Mouse (Mus musculus) kidney, embryonic 16.5 days (tissue): ENCODE measurements around the gene Mfap1b. TPM values are rescaled to one million over a fixed set of nuclear protein-coding genes. Genes with fewer than 3 reads are reported as not detected.
"Not testable (repeated sequence)": the region's sequence is repeated elsewhere in the genome, so short reads cannot be mapped to it uniquely, and the experiment has no call there.

Source experiments
- ATAC-seq: fragments of 200-750 bp; cut with Nextera tagmentation; 2 replicates; pipeline ENCODE4 v1.8.0; 2017; ENCODE audit warnings: moderate TSS enrichment; ENCODE audit not compliant: low FRiP score, low TSS enrichment
- H3K27ac ChIP-seq: fragments of 300-500 bp; sonication (generic); 2 replicates; pipeline ENCODE4 v1.5.1; 2014; ENCODE audit warnings: low read length
- H3K27me3 ChIP-seq: fragments of 300-500 bp; sonication (generic); 2 replicates; pipeline ENCODE4 v1.6.1; 2014; ENCODE audit warnings: low read length, control low read depth, mixed read lengths; ENCODE audit not compliant: insufficient read depth
- H3K36me3 ChIP-seq: fragments of 300-500 bp; sonication (generic); 2 replicates; pipeline ENCODE4 v1.6.1; 2014; ENCODE audit warnings: low read length, control low read depth, mixed read lengths; ENCODE audit not compliant: insufficient read depth
- H3K4me1 ChIP-seq: fragments of 300-500 bp; sonication (generic); 2 replicates; pipeline ENCODE4 v1.6.1; 2014; ENCODE audit warnings: low read length, control low read depth, mixed read lengths; ENCODE audit not compliant: insufficient read depth
- H3K4me2 ChIP-seq: fragments of 300-500 bp; sonication (generic); replicated peaks from 2 replicates; pipeline ENCODE4 v1.6.1; 2014; ENCODE audit warnings: low read depth, low read length
- H3K4me3 ChIP-seq: fragments of 300-500 bp; sonication (generic); 2 replicates; pipeline ENCODE4 v1.5.1; 2014; ENCODE audit warnings: mild to moderate bottlenecking, low read length
- H3K9ac ChIP-seq: fragments of 300-500 bp; sonication (generic); replicated peaks from 2 replicates; pipeline ENCODE4 v1.6.1; 2014; ENCODE audit warnings: low read length
- H3K9me3 ChIP-seq: fragments of 300-500 bp; sonication (generic); 2 replicates; pipeline ENCODE4 v1.6.1; 2016; ENCODE audit warnings: low read length, control low read depth
- WGBS: fragments of 180-500 bp; shearing (Covaris S2); extraction: QIAGEN DNeasy Blood & Tissue Kit; methylation state at CpG from one replicate; pipeline ENCODE4 v1.1.7; 2014; 5-methylcytosine and 5-hydroxymethylcytosine counted together
- polyA plus RNA-seq: library from polyadenylated mRNA; unstranded; fragments of >200 nt; fragmentation: Nextera tagmentation; extraction: Ambion mirVana; gene quantifications from 2 replicates; pipeline ENCODE4 v1.2.1, GENCODE M21; 2015

Mfap1b gene
- 56.7 and 57.2 TPM in 2 replicates for polyA plus RNA-seq

- not testable (repeated sequence) for H3K27me3 ChIP-seq
- H3K9ac ChIP-seq, result peak within 1 kb of the TSS; percentile 73
- WGBS, result 5% methylated on average over 39 of the region's 41 CpGs
Observed at GRCm38 (mm10) chr2:121473301-121474179, at the start of gene Mfap1b. Gene Mfap1b, minus strand, starts transcription at chr2:121474067.

DNA sequence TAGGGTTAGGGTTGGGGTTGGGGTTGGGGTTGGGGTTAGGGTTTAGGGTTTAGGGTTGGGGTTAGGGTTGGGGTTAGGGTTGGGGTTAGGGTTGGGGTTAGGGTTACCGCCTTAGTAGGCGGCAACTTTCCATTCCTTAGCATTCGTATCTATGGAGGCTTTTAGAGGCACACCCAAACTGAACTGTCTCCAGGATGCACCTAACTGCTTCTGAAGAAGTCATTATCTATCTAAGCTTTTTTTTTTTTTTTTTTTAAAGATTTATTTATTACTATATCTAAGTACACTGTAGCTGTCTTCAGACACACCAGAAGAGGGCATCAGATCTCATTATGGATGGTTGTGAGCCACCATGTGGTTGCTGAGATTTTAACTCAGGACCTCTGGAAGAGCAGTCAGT, 49.0 kb upstream of the Mfap1b start:
- H3K4me1 ChIP-seq, ATAC-seq, H3K4me3 ChIP-seq, H3K4me2 ChIP-seq, H3K9ac ChIP-seq, H3K27me3 ChIP-seq, H3K9me3 ChIP-seq, H3K27ac ChIP-seq: not testable (repeated sequence)
- peaks cover 20% of the 10 kb centered on the region for H3K36me3 ChIP-seq
- WGBS, result 97% methylated on average over 3 of the region's 3 CpGs

More at GRCm38 (mm10) chr2:121473301-121474179, at the start of gene Mfap1b:
- Histone ChIP-seq H3K27ac (peak within 1 kb of the TSS; percentile 67; the same call in 1 of the 2 replicates), H3K4me2 (peak within 1 kb of the TSS; percentile 68), H3K4me3 (peak within 1 kb of the TSS; percentile 71)
- H3K4me1 ChIP-seq, H3K36me3 ChIP-seq, H3K9me3 ChIP-seq: not testable (repeated sequence)
- ATAC-seq, result peak; percentile 94

DNA sequence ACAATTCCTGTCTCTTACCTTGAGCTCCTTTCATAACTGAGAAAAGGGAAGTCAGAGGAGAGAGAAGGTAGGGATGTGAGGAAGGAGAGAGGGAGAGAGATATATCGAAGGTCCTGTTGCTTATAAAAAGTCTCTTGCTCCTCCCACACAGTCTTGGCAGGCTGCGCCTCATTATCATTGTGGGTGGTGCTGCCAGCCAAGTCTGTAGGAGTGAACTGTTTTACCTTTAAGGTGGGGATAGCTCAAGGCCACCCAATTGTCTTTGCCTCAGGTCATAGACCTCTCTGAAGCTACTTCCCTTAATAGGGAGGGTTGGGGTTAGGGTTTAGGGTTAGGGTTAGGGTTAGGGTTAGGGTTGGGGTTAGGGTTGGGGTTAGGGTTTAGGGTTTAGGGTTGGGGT, 48.1 kb upstream of the Mfap1b start:
- H3K4me3 ChIP-seq, result no peak overlapping the region
- WGBS, result 90% methylated on average over 2 of the region's 2 CpGs
- H3K27me3 ChIP-seq, result no peaks in the 10 kb centered on the region
- peaks cover 23% of the 10 kb centered on the region for H3K36me3 ChIP-seq
- no peak overlapping the region for H3K27ac ChIP-seq
- no peak overlapping the region for H3K4me2 ChIP-seq
- H3K4me1 ChIP-seq, result no peaks in the 10 kb centered on the region
- ATAC-seq, result no peak
- no peaks in the 10 kb centered on the region for H3K9me3 ChIP-seq
- H3K9ac ChIP-seq, result no peak overlapping the region

GRCm38 (mm10) chr2:121518711-121519110, 44.8 kb upstream of the Mfap1b start:
- WGBS, result 93% methylated on average over 4 of the region's 4 CpGs
- H3K4me2 ChIP-seq, H3K4me1 ChIP-seq, H3K4me3 ChIP-seq, H3K27ac ChIP-seq, H3K9me3 ChIP-seq, H3K9ac ChIP-seq, H3K27me3 ChIP-seq, ATAC-seq: not testable (repeated sequence)
- H3K36me3 ChIP-seq, result peaks cover 16% of the 10 kb centered on the region

- ATAC-seq, result no peak
- H3K4me2 ChIP-seq, result no peak overlapping the region
- peaks cover 16% of the 10 kb centered on the region for H3K36me3 ChIP-seq
- 93% methylated on average over 5 of the region's 5 CpGs for WGBS
- no peak overlapping the region for H3K27ac ChIP-seq
- no peak overlapping the region for H3K9ac ChIP-seq
- no peak overlapping the region for H3K4me3 ChIP-seq
- no peaks in the 10 kb centered on the region for H3K27me3 ChIP-seq
- H3K4me1 ChIP-seq, result no peaks in the 10 kb centered on the region
- no peaks in the 10 kb centered on the region for H3K9me3 ChIP-seq
Observed at GRCm38 (mm10) chr2:121518106-121518505, 44.2 kb upstream of the Mfap1b start.

DNA sequence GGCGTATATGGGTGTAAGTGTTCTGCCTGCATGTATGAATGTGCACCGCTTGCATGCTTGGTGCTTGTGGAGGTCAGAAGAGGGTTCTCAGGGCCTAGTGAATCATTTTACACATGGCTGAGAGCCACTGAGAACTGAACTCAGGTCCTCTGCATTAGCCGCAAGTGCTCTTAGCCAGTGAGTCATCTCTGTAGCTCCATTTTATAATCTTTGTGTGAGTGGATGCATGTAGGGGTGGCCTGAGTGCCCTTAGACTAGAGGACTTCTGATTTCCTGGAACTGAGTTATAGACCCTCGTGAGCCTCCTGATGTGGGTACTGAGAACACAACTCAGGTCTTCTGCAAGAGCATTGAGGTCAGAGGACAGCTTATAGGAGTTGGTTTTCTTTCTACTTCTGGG, 40.3 kb upstream of the Mfap1b start:
- Histone ChIP-seq H3K4me3 (no peak overlapping the region), H3K27me3 (no peaks in the 10 kb centered on the region), H3K4me1 (0 out of 2 replicates have a peak, but pooled peaks cover 3% of the 10 kb centered on the region), H3K27ac (no peak overlapping the region), H3K36me3 (peaks cover 32% of the 10 kb centered on the region), H3K9me3 (no peaks in the 10 kb centered on the region), H3K4me2 (no peak overlapping the region), H3K9ac (no peak overlapping the region)
- 93% methylated on average over 4 of the region's 4 CpGs for whole genome bisulfite sequencing
- no peak for ATAC-seq

DNA sequence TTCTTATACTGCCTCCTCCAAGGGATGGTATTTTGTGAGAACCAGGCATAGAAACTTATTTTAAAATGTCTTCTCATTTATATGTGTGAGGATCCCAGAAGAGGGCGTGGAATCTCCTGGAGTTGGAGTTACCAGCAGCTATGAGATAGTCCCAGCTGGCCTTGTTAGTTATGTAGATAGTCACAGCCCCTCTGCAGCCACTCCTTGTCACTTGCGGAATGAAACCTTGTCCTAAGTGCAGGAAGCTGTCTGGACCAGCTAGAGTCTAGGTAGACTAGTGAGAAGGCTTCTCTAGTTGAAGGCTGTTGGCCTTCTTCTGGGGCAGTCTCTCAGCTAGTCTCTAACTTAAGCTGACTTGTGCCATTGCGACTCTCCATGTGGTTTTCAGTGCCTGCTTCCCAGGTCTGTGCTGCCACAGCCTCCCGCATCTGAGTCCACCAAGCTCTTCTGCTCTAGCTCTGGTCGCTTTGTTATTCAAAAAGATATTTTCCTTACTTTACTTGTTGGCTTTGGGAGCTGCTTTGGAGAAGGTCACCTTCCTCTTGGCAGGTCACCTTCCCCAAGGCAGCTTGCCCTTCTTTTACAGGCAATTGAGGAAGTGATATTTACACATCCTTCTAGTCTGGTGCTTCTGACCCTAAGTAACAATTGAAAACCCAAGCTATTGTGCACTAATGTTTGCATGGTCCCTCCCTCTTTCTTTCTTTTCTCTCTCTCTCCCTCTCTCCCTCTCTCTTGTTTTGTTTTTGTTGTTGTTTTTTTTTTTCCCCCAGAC, 39.3 kb upstream of the Mfap1b start:
- H3K4me3 ChIP-seq, H3K27ac ChIP-seq, H3K4me2 ChIP-seq, H3K27me3 ChIP-seq, H3K4me1 ChIP-seq, H3K9ac ChIP-seq, ATAC-seq, H3K9me3 ChIP-seq: not testable (repeated sequence)
- 91% methylated on average over 4 of the region's 5 CpGs for WGBS
- H3K36me3 ChIP-seq, result peaks cover 26% of the 10 kb centered on the region

- Histone ChIP-seq H3K9me3 (no peaks in the 10 kb centered on the region), H3K4me2 (no peak overlapping the region), H3K27ac (no peak overlapping the region), H3K27me3 (no peaks in the 10 kb centered on the region), H3K9ac (no peak overlapping the region), H3K4me1 (peaks cover 13% of the 10 kb centered on the region), H3K4me3 (no peak overlapping the region), H3K36me3 (peaks cover 19% of the 10 kb centered on the region)
- 96% methylated on average over 8 of the region's 8 CpGs for WGBS
- no peak for ATAC-seq
Observed at GRCm38 (mm10) chr2:121511401-121511800, 37.5 kb upstream of the Mfap1b start.

DNA sequence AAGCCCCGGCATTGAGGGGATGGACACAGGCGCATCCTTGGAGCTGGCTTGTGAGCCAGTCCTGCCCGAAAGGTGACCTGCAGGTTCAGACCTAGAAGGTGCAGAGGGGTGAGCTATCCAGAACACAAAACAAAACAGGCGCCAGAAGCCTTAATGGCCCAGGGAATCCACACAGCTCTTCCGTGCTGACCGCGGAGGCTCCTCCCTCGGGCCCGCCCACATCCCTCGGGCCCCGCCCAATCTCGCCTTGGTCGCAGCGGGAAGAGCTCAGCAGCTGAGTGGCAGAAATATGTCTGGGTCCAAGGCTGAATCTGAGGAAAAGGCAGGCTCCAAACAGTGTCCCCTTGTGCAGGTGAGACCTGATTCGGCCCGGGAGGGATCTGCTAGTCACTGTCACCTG, 35.7 kb upstream of the Mfap1b start:
- Histone ChIP-seq H3K4me3 (peak overlapping the region; percentile 52), H3K4me1 (peaks cover 13% of the 10 kb centered on the region), H3K27ac (no peak overlapping the region), H3K36me3 (peaks cover 19% of the 10 kb centered on the region), H3K4me2 (peak overlapping the region; percentile 64), H3K27me3 (no peaks in the 10 kb centered on the region), H3K9me3 (no peaks in the 10 kb centered on the region), H3K9ac (peak overlapping the region; percentile 69)
- ATAC-seq, result peak; percentile 86
- 18% methylated on average over 16 of the region's 16 CpGs for WGBS

DNA sequence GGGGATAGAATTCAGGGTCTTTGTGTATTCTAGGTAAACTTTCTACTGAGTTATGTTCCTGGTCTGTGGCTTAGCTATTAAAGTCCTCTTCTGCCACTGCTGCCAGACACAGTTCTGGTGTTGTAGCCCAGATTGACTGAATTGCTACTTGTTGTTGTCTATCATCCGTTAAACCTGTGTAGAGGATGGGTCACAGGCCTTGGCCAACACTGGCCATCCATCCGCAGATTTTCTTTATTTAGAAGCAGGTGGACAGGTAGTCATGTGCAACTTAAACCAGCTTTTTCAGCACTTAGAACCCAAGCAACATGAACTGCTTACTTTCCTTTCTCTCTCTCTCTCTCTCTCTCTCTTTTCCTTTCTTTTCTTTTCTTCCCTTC, 34.1 kb upstream of the Mfap1b start:
- Histone ChIP-seq H3K4me2 (peak overlapping the region; percentile 74), H3K4me1 (peaks cover 13% of the 10 kb centered on the region), H3K9me3 (no peaks in the 10 kb centered on the region), H3K9ac (peak overlapping the region; percentile 63), H3K27me3 (no peaks in the 10 kb centered on the region), H3K36me3 (peaks cover 19% of the 10 kb centered on the region), H3K27ac (no peak overlapping the region), H3K4me3 (peak overlapping the region; percentile 69)
- 84% methylated on average over 2 of the region's 2 CpGs for WGBS
- ATAC-seq, result no peak
